Mouse (Mus musculus) cortical plate, adult 2 months (tissue): ENCODE results near the gene Pde9a.

Experiments used
- CTCF ChIP-seq: fragments of 200-500 bp; IDR thresholded peaks from 2 replicates; pipeline ENCODE4 v1.5.1; 2011; ENCODE audit warnings: mild to moderate bottlenecking, control low read depth, low read length; ENCODE audit not compliant: insufficient read depth; ENCODE audit errors: extremely low read depth
- POLR2A ChIP-seq: fragments of 200-500 bp; IDR thresholded peaks from 2 replicates; pipeline ENCODE4 v1.6.1; 2011; ENCODE audit warnings: mild to moderate bottlenecking, low read length, control low read depth; ENCODE audit not compliant: insufficient read depth; ENCODE audit errors: extremely low read depth

GRCm38 (mm10) chr17:31419598-31419950 lies 33.6 kb downstream of the Pde9a start:
- TF ChIP-seq POLR2A: no peak
- no peak for TF ChIP-seq CTCF
